Mouse (Mus musculus) c-Kit-positive CD71-positive TER-119-positive erythroid progenitor cells, embryonic 14.5 days (primary cell): ENCODE results near the gene D11Wsu47e.

ENCODE experiments used
- DNase-seq: peaks from one replicate; pipeline ENCODE4 v3.0.0-alpha.2; 2013; ENCODE audit warnings: low spot score

The D11Wsu47e gene

DNA sequence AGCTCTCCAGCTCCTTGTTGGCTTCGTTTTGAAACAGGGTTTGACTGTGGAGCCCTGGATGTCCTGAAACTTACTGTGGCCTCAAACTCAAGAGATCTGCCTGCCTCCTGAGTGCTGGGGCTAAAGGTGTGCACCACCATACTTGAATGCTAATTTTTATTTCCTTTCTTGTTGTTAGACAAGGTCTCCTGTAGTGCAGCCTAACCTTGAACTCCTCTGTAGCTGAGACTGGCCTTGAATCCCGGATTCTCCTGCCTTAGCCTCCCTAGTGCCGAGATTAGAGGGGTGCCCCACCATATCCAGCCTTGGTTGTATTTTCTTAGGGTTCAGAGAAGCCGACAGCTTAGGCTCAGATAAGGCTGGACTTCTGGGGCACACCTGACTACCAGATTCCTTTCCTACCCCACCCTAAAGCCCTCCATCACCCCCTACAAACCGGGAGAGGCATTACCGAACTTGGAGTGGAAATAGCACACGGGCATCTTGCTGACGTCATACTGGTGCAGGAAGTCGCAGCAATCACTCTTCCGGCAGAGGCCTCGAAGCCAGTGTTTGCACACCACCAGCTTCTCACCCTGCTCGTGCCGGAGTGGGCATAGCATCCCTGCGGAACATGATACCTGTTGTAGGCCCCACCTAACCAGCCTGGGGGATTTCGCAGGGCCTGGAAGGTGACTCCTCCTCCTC is 21.9 kb downstream of the D11Wsu47e start:
- DNase-seq: no peak

DNA sequence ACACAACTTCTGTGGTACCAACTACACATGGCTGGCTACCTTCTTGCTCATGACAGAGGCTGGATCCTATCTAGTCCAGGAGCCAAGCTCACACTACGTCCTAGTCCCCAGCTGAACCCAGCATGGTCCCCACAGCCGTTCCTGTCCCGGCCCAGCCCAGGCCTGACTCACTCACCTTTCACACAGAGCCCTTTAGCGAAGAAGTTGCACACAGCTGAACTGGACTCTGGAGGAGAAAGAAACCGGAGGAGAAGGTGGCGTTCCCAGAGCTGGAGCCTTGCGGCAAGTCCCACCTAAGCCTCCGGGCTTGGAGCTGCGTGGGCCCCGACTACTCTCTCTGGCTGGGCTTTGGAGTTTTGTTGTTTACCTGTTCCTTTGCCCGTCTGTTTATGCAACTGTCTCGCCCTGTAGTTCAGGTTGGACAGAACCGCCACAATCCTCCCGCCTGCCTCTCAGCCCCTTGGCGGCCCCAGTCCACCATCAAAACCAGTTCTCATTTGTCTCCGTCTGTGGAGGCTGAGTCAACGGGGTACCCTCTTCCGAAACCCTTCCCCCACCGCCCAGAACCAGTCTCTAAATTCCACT is 24.5 kb downstream of the D11Wsu47e start:
- no peak for DNase-seq

- DNase-seq: no peak
Measured at GRCm38 (mm10) chr11:113709272-113709671, 25.1 kb downstream of the D11Wsu47e start.

DNA sequence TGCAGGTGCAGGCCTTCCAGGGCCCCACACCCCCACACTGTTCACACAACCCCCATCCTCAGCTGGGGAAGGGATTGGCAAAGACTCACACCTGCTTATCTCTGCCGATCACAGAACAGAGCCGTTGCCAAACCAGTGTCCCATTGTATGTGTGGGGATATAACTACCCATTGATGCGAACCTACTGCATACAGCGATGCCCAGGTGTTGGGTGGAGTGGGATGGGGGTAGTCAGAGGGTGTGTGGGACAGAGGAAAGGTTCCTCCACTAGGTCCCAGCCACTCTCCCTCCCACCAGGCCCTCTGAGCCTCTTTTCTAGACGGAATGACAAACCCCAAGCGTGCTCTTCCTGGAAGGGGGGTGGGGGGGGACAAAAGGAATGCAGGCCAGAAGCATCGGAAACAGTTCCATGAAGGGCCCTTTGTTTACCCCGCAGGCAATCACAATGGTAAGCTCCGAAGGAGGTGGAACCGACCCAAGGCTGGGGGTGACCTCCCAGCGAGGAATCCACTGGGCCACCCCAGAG is 25.6 kb downstream of the D11Wsu47e start, which contains the start of gene Cpsf4l:
TSS of gene Cpsf4l (minus strand) at position 287 of the 526 bp plus-strand sequence.
- DNase-seq: no peak

DNA sequence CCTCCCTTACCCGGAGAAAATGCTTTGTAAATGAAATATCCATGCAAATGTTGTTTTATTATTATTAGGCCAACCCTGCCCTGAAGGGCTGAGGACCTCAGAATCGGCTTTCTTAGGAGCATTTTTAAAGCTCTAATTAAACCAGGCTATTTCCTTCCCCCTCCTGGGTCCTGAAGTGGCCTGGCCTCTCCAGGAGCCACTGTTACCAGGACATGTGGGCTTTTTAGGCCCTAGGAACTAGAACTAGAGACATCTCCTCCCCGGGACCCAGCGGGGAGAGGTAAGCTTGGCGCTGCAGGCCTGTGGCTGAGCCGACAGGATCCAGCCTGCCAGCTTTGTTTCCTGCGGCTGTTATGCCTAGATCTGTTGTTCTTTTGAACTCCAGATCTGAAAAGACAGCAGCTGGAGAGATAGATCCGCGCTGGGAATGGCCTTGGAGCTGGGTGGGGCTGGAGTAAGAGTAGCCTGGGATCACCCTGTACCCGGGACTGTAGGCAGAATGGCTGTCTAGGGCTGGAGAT is 26.1 kb downstream of the D11Wsu47e start:
- DNase-seq: no peak

DNA sequence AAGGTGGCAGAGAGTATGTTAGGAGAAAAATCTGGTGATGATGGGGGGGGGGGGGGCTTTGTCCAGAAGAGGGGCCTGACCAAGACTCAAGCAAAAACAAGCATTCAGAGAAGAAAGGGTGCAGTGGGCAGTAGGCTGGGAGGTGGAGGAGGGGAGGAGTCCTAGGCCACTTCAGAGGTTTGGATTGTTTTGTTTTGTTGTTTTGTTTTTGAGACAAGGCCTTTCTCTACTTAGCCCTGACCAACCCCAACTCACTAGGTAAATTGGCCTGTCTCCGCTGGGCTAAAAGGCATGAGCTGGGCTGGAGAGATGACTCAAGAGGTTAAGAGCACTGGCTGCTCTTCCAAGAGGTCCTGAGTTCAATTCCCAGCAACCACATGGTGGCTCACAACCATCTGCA is 26.8 kb downstream of the D11Wsu47e start:
- no peak for DNase-seq

DNA sequence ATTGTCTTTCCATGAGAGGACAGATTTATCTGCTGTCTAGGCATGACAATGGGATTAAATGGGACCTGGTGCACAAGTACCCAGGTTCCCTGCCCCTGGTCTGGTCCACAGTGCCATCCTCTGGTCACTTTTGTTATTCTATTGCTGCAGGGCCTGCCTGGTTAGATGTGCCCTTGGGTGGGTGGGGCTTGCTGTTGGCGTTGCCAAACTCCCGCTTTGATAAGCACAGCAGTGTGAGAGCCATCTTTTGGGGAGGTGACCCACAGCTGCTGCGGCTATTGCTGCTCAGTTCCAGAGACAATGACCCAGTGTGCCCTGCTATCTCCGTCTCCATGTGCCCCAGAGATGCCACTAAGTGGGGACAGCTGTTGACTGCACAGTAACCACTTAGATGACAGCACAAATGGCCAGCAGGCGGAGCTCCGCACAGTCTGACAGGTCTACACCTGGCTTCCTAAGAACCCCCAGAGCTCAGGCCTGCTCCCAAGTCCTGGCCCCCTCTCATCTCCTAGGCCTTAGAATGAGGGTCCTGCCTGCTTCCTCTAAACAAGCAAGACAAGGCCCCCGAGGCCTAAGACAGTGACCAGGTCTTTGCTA is 31.0 kb downstream of the D11Wsu47e start:
- DNase-seq: no peak

- DNase-seq: no peak
Measured at GRCm38 (mm10) chr11:113716132-113716531, 31.9 kb downstream of the D11Wsu47e start.

DNA sequence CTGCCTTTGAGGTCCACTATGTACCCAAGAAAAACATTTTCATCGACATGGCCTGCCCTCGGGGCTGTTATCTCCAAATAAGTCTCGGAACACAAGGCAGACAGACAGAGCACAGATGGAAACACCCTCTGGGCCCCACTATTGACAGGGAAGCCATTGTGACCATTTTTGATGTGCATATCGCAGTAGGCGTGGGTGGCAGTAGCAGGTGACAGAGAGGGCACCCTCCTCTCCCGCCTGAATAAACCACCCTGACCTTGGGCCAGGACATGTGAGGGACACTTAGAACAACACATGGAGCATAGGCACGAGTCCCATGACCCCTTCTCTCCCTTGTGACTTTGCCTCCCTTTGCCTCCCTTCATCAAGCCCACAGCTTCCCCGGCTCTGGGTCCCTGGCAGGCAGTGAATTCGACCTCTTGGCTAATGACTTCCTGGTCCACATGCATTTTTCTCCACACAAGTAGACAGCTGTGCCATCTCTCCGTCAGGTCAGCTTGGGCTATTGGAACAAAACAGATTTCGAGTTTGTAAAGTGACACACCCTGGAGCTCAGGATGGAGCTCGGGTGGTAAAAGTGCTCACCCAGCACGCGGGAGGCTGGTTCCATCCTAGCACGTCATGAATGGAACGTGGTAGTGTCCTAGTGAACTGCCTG is 33.7 kb downstream of the D11Wsu47e start:
- no peak for DNase-seq

DNA sequence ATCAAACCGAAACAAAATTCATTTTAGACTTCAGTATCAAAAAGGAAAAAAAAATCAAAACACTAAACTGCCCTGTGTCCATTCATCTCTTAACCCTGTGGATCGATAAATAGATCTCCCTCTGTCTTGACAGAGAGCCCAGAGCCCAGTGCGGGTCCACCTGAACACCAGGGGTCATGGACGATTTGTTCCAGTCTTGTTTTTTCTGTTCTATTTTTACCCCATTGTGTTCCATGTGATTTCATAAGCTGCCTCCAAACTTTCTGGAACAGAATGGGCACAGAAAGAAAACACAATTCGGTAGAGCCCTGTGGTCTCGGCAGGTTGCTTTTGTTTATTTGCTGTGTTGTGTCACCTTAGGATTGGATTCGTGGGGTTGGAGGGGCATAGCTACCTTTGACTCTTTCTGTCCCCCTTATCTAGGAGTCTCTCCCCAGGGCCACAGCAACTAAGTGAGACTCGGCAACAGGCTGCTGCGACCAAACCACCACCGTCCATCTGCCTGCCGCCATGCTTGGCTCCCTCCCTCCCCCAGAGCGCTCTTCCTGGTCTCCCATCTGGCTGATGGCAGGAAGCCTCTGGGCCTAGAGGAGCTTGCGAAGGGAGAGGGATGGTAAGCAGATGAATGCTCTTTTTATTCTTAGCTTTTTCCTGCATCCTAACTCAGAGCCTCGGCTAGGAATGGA is 38.3 kb downstream of the D11Wsu47e start:
- DNase-seq: no peak

- DNase-seq: no peak
Measured at GRCm38 (mm10) chr11:113725235-113726048, 41.2 kb downstream of the D11Wsu47e start.

DNA sequence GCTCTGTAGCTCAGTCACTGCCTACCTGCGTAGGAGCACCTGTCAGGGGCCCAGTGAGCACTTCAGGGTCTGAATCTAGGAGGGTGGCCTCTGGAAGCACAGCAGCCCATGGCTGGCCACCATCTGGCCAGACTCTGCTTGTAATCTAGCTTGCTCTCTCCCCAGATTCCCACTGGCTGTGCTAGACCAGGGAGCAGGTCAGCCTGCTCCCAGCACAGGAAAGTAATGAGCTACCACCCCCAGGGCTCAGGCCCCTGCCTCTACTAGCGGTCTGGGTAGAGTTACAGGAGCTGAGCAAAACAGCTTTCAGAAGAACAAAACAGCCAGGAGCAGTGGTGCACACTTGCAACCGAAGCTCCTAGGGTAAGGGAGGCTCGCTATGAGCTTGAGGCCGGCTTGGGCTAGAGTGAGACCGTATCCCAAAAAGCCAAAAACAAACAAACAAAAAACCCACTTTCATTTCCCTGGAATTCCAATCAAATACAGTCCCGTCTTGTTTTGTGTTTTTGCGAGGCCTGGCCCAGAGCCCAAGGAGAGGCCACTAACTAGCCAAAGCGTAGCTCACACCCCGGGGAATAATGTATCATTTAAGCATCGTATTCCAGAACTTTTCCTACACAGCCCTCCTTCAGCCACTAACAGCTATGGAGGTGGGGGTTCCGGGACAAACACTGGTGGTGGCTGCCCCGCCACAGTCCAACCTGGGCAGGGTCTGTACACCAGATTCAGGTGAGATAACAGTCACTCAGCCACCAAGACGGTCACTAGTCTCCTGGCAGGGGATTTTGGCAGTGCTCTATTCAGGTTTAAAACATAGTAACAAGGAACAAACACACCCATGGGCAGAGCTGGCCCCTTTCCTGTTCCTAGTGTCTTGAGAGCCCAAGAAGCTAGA is 43.0 kb downstream of the D11Wsu47e start:
- no peak for DNase-seq

DNA sequence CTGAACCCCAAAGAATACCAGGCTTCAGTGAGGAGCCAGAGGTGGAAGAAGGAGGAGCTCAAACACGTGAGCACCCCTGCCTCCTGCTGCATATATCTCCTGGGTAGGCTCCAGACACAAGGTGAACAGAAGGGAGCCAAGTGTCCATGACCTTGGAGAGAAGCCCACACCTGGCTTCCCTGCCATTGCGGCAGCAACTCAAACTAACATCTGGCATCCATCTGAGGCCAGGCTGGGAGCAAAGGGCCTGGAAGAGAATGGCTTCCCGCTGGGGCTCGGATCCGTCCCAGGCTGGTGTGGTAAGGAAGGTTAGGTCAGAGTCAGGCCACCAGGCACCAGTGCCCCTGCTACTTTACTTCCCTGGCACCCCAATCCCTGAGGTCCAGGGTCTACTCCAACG is 43.8 kb downstream of the D11Wsu47e start:
- DNase-seq: no peak

DNA sequence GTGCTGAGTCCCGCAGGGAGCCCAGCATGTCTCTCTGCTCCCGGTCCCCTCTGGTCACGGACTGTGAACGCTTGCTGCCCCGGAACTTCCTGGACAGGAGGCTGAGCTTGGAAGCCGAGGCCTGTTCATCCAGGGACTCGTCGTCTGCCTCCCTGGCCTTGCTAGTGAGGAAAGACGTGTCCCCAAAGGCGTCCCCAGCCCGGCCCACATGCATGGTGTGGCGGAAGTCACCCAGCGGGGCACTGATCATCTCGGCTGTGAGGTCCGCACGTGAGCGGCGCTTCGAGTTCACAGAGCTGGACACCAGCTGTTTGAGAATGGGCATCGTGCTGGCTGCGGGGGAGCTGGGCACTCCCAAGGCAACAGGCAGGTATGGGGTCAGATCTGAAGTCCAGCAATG is 45.0 kb downstream of the D11Wsu47e start:
- DNase-seq: no peak

DNA sequence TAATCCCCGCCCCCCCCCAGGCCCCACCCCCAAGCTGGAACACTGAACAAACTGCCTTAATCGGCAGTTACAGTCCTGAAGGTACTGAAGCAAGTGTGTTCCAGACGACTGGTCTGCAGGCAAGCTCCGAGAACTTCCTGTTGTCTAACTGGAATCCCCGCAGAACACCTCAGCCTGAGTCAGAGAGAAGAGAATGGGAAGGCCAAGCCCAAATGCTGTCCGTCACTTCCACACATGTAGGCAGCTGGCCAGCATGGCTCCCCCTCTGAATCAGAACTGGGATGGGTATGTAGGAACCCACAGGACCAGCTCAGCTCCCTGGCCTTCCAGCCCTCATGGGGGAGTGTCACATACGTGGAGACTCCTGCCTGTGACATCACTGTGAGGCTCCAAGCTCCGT is 45.7 kb downstream of the D11Wsu47e start:
- DNase-seq: no peak

- DNase-seq: no peak
Measured at GRCm38 (mm10) chr11:113730879-113731278, 46.7 kb downstream of the D11Wsu47e start.

- no peak for DNase-seq
Measured at GRCm38 (mm10) chr11:113731945-113732612, 47.9 kb downstream of the D11Wsu47e start.

DNA sequence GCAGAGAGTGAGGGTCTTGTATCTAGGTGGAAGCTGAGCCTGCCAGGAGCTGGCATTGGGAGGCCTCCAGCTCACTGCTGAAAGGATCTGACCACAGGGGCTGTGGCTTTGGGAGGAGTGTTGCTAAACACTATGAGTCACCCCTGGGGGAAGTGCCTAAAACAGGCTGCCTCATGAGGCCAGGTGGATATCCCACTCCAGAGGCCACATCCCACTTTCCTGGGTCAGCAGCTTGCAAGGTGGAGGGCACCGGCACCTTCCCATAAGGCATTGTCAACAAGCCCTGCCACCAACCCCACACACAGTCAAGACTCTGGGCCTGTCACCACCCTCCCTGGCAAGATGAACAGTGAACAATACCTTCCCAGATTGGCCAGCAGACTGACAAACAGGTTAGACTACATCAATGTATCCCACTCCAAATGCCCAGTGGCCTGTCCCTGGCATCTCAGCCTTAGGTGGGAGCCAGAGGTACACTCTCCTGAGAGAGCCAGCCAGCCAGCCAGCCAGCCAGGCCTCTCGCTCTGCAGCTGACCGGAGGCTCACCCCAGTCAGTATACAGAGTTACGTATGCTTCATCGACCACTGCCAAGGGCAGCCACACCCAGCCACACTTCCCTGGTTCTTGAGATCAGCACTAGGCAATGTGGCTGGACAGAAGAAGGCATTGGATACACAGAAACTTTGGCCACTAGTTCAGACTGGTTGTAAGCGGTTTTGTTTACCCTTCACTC is 49.6 kb downstream of the D11Wsu47e start:
- DNase-seq: no peak

GRCm38 (mm10) chr11:113735151-113735550 is 50.9 kb downstream of the D11Wsu47e start:
- DNase-seq: no peak
